Mouse (Mus musculus): ENCODE results near the gene Ubtd2.

DNA sequence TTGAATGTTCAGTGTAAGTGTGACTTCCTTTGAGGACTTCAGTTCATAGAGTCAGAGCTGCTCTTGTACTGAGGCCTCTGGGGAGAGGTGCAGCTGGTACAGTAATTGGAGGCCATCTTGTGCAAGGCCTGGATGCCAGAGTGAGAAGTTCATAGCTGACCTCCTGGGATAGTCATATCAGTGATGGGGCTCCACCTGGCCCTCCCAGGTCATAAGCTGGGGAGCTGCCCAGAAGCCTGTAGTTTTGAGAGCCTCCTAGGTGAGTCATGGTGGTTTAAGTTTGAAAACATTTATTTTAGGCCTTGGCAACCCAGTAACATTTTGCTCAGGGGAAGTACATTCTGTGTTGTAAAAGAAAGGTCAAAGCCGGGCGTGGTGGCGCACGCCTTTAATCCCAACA lies 102.9 kb downstream of the Ubtd2 start:
- TF ChIP-seq GATA1 (IDR thresholded peaks at IDR 0.05; ENCODE audit: borderline replicate concordance, low read length), result no peak
- no peak for TF ChIP-seq FLI1 (IDR thresholded peaks at IDR 0.05; ENCODE audit: low read length)

Data from megakaryocyte, embryonic 14.5 days (primary cell).